Mouse (Mus musculus): Measurements from ENCODE around the gene Cish.

Gene Cish

DNA sequence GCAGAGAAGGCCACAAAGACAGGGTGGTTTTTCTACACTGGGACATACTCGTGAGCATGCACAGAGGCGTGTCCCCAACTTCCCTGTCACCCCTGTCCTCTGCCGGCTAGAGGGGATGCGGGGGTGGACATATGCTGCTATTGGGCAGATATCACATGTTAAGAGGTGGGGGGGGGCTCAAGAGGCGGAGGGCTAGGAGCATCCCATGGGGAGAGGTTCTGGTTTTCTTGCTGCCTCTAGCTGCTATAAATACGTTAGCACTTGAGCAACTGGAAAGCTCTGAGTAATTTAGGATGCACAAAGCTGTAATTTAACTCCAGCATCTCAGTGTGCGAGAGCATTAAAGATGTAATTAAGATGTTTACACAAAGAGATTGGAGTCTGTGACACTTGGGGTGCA lies 53.5 kb downstream of the Cish start:
- DNase-seq (ENCODE audit: low read depth) = no peak
